Comparison of ENCODE assay signal across 20 mouse cellular contexts in the genomic region with DNA sequence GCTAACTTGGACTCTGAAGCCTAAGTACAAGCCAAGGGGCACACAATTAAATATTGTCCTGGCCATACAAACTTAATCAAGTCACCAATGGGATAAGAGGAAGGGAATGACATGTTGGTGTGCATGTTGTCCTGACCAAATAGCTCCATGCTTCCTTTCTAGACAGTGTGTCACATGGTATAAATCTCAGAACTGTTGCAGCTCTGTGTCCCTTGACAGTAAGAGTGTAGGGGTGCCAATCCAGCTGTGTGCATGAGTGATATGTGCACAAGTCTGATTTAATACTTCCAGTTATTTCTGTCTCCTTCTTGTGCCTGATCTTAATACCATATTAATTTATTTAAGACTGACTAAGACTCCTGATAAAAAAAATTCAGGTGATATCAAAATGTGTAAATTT.
DNase-seq lines count a peak whose midpoint lies in the region; ATAC-seq lines count a peak whose summit lies in the region.
"Had no signal": no experiment of that assay in that cellular context is flagged by ENCODE, and none has a peak within 500 bp of the region (broad histone marks: within the 10 kb centered on the region; RNA-seq: fewer than 3 reads in every experiment).

No protein-coding gene starts in this region.

- intact Hi-C loops in heart, postnatal 14 days (cut with DNase I) = no loop called here
- intact Hi-C loops in heart, postnatal 10 days (cut with DNase I) = no loop called here
- intact Hi-C loops in heart, postnatal 25 days (cut with DNase I) = no loop called here

- H3K36me3 ChIP-seq in heart, embryonic 12.5 days = no peaks in the 10 kb centered on the region
- H3K36me3 ChIP-seq: embryonic facial prominence, embryonic 10.5 days; embryonic facial prominence, embryonic 12.5 days; forebrain, embryonic 15.5 days had no signal

- ATAC-seq in heart, embryonic 12.5 days (ENCODE audit: insufficient number of reproducible peaks, low FRiP score) = no peak
- ATAC-seq: forebrain, embryonic 13.5 days; forebrain, embryonic 15.5 days had no signal

- no peak overlapping the region for H3K9ac ChIP-seq in heart, embryonic 12.5 days
- H3K9ac ChIP-seq: embryonic facial prominence, embryonic 12.5 days; forebrain, embryonic 13.5 days; forebrain, embryonic 15.5 days had no signal

- H3K4me3 ChIP-seq in heart, embryonic 12.5 days = no peak overlapping the region
- H3K4me3 ChIP-seq: embryonic facial prominence, embryonic 10.5 days; embryonic facial prominence, embryonic 12.5 days; forebrain, embryonic 13.5 days; forebrain, embryonic 15.5 days had no signal

- no peaks in the 10 kb centered on the region for H3K9me3 ChIP-seq in heart, embryonic 12.5 days (replicated peaks)
- H3K9me3 ChIP-seq: embryonic facial prominence, embryonic 10.5 days; embryonic facial prominence, embryonic 12.5 days; forebrain, embryonic 13.5 days; forebrain, embryonic 15.5 days had no signal

- peak; percentile 96 for DNase-seq in heart, adult 11 months
- DNase-seq in heart, postnatal 14 days = no peak
- peak; percentile 10 for DNase-seq in heart, adult 8-10 months (ENCODE audit: low spot score)
- peak; percentile 13 to 20 for DNase-seq in heart, postnatal 10 days
- peak; percentile 6 for DNase-seq in heart, postnatal 25 days (ENCODE audit: low spot score)
- no peak for DNase-seq in thymus, postnatal 14 days
- no peak for DNase-seq in adrenal gland, postnatal 14 days
- DNase-seq: adrenal gland, adult 2 months; adrenal gland, postnatal 10 days; adrenal gland, postnatal 36 days; cerebellum, adult 11-12 months; cerebellum, adult 2 months; cerebellum, adult 9-10 months; cerebellum, postnatal 10 days; cerebellum, postnatal 25 days had no signal

- H3K27ac ChIP-seq in heart, embryonic 12.5 days (ENCODE audit: poor library complexity, severe bottlenecking) = no peak overlapping the region
- H3K27ac ChIP-seq: embryonic facial prominence, embryonic 10.5 days; embryonic facial prominence, embryonic 12.5 days; forebrain, embryonic 13.5 days; forebrain, embryonic 15.5 days had no signal

- H3K27me3 ChIP-seq in heart, embryonic 12.5 days (replicated peaks) = peaks cover 4% of the 10 kb centered on the region; the same call in 1 of the 2 replicates
- H3K27me3 ChIP-seq: embryonic facial prominence, embryonic 12.5 days; forebrain, embryonic 13.5 days; forebrain, embryonic 15.5 days had no signal

- H3K4me1 ChIP-seq in heart, embryonic 12.5 days (replicated peaks) = no peaks in the 10 kb centered on the region
- H3K4me1 ChIP-seq: embryonic facial prominence, embryonic 10.5 days; embryonic facial prominence, embryonic 12.5 days; forebrain, embryonic 13.5 days; forebrain, embryonic 15.5 days had no signal

- no peak overlapping the region for H3K4me2 ChIP-seq in heart, embryonic 12.5 days
- H3K4me2 ChIP-seq: embryonic facial prominence, embryonic 12.5 days; forebrain, embryonic 13.5 days; forebrain, embryonic 15.5 days had no signal

Comparison
In these comparisons a context has a peak if more than half of its experiments do, and no peak if none do; other contexts are left out.
1. DNase-seq: peak in heart, adult 11 months (single experiment), heart, adult 8-10 months (single experiment), heart, postnatal 10 days (2 of 2) and heart, postnatal 25 days (single experiment); none in heart, postnatal 14 days (0 of 2), thymus, postnatal 14 days (single experiment) and adrenal gland, postnatal 14 days (single experiment).